Mouse (Mus musculus) heart, embryonic 11.5 days (tissue): Measurements from ENCODE around the gene Ccl2. TPM values are rescaled to one million over a fixed set of nuclear protein-coding genes. Genes with fewer than 3 reads are reported as not detected.
A peak's percentile ranks its signal among the peaks of the same experiment; 100 is the strongest.

ENCODE experiments used
- ATAC-seq: fragments of 200-750 bp; cut with Nextera tagmentation; replicated peaks from 2 replicates; pipeline ENCODE4 v1.8.0; 2017; ENCODE audit warnings: moderate library complexity; ENCODE audit not compliant: insufficient number of reproducible peaks, low FRiP score, low TSS enrichment
- H3K27ac ChIP-seq: fragments of 300-500 bp; sonication (generic); 2 replicates; pipeline ENCODE4 v1.5.1; 2014; ENCODE audit warnings: mild to moderate bottlenecking, low read depth, low read length
- H3K27me3 ChIP-seq: fragments of 300-500 bp; sonication (generic); 2 replicates; pipeline ENCODE4 v1.6.1; 2014; ENCODE audit warnings: mild to moderate bottlenecking, low read length, mixed read lengths; ENCODE audit not compliant: control insufficient read depth, insufficient read depth
- H3K36me3 ChIP-seq: fragments of 300-500 bp; sonication (generic); 2 replicates; pipeline ENCODE4 v1.6.1; 2014; ENCODE audit warnings: mild to moderate bottlenecking, low read length, moderate library complexity, mixed read lengths; ENCODE audit not compliant: control insufficient read depth, insufficient read depth
- H3K4me1 ChIP-seq: fragments of 300-500 bp; sonication (generic); 2 replicates; pipeline ENCODE4 v1.6.1; 2014; ENCODE audit warnings: low read length; ENCODE audit not compliant: control insufficient read depth, insufficient read depth
- H3K4me2 ChIP-seq: fragments of 300-500 bp; sonication (generic); 2 replicates; pipeline ENCODE4 v1.6.1; 2014; ENCODE audit warnings: mild to moderate bottlenecking, moderate library complexity
- H3K4me3 ChIP-seq: fragments of 300-500 bp; sonication (generic); 2 replicates; pipeline ENCODE4 v1.5.1; 2014; ENCODE audit warnings: low read depth, low read length
- H3K9ac ChIP-seq: fragments of 300-500 bp; sonication (generic); 2 replicates; pipeline ENCODE4 v1.6.1; 2014; ENCODE audit warnings: mild to moderate bottlenecking, low read depth, low read length, moderate library complexity
- H3K9me3 ChIP-seq: fragments of 300-500 bp; sonication (generic); replicated peaks from 2 replicates; pipeline ENCODE4 v1.6.1; 2016; ENCODE audit warnings: low read length; ENCODE audit not compliant: control insufficient read depth
- WGBS: fragments of 180-500 bp; shearing (Covaris S2); extraction: QIAGEN DNeasy Blood & Tissue Kit; methylation state at CpG from one replicate; pipeline ENCODE4 v1.1.7; 2014; ENCODE audit not compliant: insufficient replicate concordance; 5-methylcytosine and 5-hydroxymethylcytosine counted together
- polyA plus RNA-seq: library from polyadenylated mRNA; unstranded; fragments of >200 nt; fragmentation: Nextera tagmentation; extraction: Ambion mirVana; gene quantifications from 2 replicates; pipeline ENCODE4 v1.2.1, GENCODE M21; 2014

The Ccl2 gene
- polyA plus RNA-seq, 1 experiment from 2014 or later: 8.2 TPM

DNA sequence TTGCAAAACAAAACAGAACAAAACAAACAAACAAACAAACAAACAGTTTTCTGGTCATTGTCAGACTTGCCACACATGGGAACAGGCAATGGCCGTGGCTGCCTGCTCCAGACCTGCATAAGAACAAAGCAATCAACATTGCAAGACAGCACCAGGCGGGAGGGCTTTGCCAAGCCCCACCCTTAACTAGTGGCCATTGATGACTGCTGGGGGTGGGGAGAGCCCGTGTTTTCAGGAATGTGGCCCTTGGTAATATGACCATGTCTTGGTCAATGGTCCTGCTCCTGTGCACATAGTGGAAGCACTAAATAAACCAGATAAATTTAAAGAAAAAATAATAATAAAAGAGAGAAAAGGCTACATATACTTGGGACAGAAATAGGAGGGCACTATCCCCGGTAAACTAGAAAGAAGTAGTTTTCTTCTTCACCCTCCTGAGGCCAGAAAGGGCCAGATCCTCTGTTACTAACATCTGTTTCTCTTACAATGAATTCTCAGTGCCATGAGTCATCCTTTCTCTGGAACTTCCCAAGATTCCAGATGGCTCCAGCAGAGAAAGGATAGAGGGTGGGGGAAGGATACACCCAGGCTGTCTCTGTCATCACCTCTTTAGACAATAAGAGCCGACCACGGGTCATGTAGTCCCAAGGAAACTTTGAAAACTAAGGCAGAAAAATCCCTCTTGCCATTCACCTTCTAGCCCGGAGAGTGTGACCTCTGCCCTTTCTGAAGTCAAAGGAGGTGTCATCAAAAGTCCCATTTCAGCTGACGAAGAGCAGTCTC is 23.8 kb upstream of the Ccl2 start:
- no peak overlapping the region for H3K4me3 ChIP-seq
- no peak overlapping the region for H3K9ac ChIP-seq
- H3K27ac ChIP-seq: no peak overlapping the region
- 0 out of 2 replicates have a peak, but pooled peaks have one; percentile 46 for ATAC-seq
- 46% methylated on average over 8 of the region's 8 CpGs for WGBS
- no peaks in the 10 kb centered on the region for H3K27me3 ChIP-seq
- H3K36me3 ChIP-seq: no peaks in the 10 kb centered on the region
- no peaks in the 10 kb centered on the region for H3K4me1 ChIP-seq
- no peak overlapping the region for H3K4me2 ChIP-seq
- no peaks in the 10 kb centered on the region for H3K9me3 ChIP-seq

DNA sequence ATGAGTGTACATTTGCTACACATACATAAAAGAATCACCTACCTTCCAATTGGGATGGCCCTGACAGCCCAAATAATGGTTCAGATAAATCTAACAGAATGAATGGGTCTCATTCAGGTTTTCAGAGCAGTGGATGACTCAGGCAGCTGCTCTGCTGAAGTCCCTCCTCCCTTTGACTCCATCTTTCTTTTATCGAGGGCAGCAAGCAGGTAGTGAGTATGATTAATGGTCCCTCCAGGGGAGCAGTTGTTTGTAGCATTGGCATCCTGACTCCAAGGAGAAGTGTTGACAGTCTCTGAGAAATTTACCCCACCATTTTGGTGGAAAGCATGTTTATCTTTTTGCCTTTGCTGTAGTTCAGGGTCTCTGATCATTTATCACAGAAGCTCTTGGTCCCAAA is 21.6 kb upstream of the Ccl2 start:
- Histone ChIP-seq H3K4me1 (no peaks in the 10 kb centered on the region), H3K4me3 (no peak overlapping the region), H3K9me3 (no peaks in the 10 kb centered on the region), H3K36me3 (no peaks in the 10 kb centered on the region), H3K27me3 (no peaks in the 10 kb centered on the region), H3K4me2 (no peak overlapping the region), H3K9ac (no peak overlapping the region), H3K27ac (no peak overlapping the region)
- no peak for ATAC-seq
- WGBS: 60% methylated on average over 1 of the region's 1 CpGs

- Histone ChIP-seq H3K9me3 (no peaks in the 10 kb centered on the region), H3K36me3 (no peaks in the 10 kb centered on the region), H3K27me3 (no peaks in the 10 kb centered on the region), H3K9ac (no peak overlapping the region), H3K27ac (no peak overlapping the region), H3K4me1 (peaks cover 8% of the 10 kb centered on the region), H3K4me3 (no peak overlapping the region), H3K4me2 (no peak overlapping the region)
- ATAC-seq: no peak
- WGBS: 57% methylated on average over 2 of the region's 2 CpGs
Observed at GRCm38 (mm10) chr11:82015066-82015465, 20.3 kb upstream of the Ccl2 start.

- H3K27me3 ChIP-seq: no peaks in the 10 kb centered on the region
- no peak overlapping the region for H3K9ac ChIP-seq
- no peak overlapping the region for H3K4me3 ChIP-seq
- no peak overlapping the region for H3K4me2 ChIP-seq
- no peaks in the 10 kb centered on the region for H3K36me3 ChIP-seq
- 62% methylated on average over 3 of the region's 3 CpGs for WGBS
- no peaks in the 10 kb centered on the region for H3K9me3 ChIP-seq
- no peak for ATAC-seq
- H3K4me1 ChIP-seq: peaks cover 18% of the 10 kb centered on the region
- no peak overlapping the region for H3K27ac ChIP-seq
Observed at GRCm38 (mm10) chr11:82016181-82016780, 19.1 kb upstream of the Ccl2 start.

GRCm38 (mm10) chr11:82019389-82019788 is 16.0 kb upstream of the Ccl2 start:
- no peaks in the 10 kb centered on the region for H3K9me3 ChIP-seq
- no peak overlapping the region for H3K4me3 ChIP-seq
- ATAC-seq: no peak
- 38% methylated on average over 2 of the region's 2 CpGs for WGBS
- H3K9ac ChIP-seq: no peak overlapping the region
- no peaks in the 10 kb centered on the region for H3K27me3 ChIP-seq
- peaks cover 20% of the 10 kb centered on the region for H3K4me1 ChIP-seq
- no peak overlapping the region for H3K27ac ChIP-seq
- H3K36me3 ChIP-seq: no peaks in the 10 kb centered on the region
- H3K4me2 ChIP-seq: no peak overlapping the region

- Histone ChIP-seq H3K9me3 (no peaks in the 10 kb centered on the region), H3K4me2 (no peak overlapping the region), H3K27ac (no peak overlapping the region), H3K4me3 (no peak overlapping the region), H3K36me3 (no peaks in the 10 kb centered on the region), H3K27me3 (no peaks in the 10 kb centered on the region), H3K4me1 (peaks cover 20% of the 10 kb centered on the region), H3K9ac (no peak overlapping the region)
- no peak for ATAC-seq
Observed at GRCm38 (mm10) chr11:82019793-82020192, 15.6 kb upstream of the Ccl2 start.

DNA sequence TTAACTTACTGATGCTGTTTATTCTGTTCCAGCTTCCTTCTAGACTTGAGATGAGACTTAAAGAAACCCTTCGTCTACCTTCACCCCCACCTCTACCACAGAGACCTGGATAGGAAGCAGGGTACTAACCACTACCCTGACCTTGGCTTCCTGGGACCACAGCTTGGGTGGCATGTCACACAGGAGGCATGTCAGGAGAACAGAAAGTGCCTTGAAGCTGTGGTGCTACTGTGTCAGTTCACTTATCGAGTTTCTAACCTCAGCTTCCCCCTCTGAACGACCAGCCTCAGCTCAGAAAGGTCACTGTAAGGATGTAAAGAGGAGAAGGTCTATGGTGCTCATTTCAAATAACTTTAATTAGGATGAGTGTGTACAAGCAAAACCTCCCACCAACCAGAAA is 14.0 kb upstream of the Ccl2 start:
- Histone ChIP-seq H3K9ac (no peak overlapping the region), H3K4me3 (no peak overlapping the region), H3K4me1 (peaks cover 20% of the 10 kb centered on the region), H3K27ac (no peak overlapping the region), H3K27me3 (no peaks in the 10 kb centered on the region), H3K36me3 (no peaks in the 10 kb centered on the region), H3K9me3 (no peaks in the 10 kb centered on the region), H3K4me2 (no peak overlapping the region)
- 48% methylated on average over 3 of the region's 3 CpGs for WGBS
- ATAC-seq: no peak

GRCm38 (mm10) chr11:82022504-82023056 is 12.8 kb upstream of the Ccl2 start:
- Histone ChIP-seq H3K27me3 (no peaks in the 10 kb centered on the region), H3K4me2 (no peak overlapping the region), H3K36me3 (no peaks in the 10 kb centered on the region), H3K9me3 (no peaks in the 10 kb centered on the region), H3K27ac (no peak overlapping the region), H3K4me1 (peaks cover 20% of the 10 kb centered on the region), H3K4me3 (no peak overlapping the region), H3K9ac (no peak overlapping the region)
- 84% methylated on average over 6 of the region's 6 CpGs for WGBS
- ATAC-seq: no peak
